Mouse (Mus musculus) MEL (cell line): ENCODE results near the gene Tnnt2. TPM values are rescaled to one million over a fixed set of nuclear protein-coding genes. Genes with fewer than 3 reads are reported as not detected.

Experiments used
- DNase-seq: peaks from one replicate; pipeline ENCODE4 v3.0.0; 2011; ENCODE audit warnings: low read depth, low spot score
- H3K27ac ChIP-seq: 2 replicates; pipeline ENCODE4 v1.5.1; 2012; ENCODE audit warnings: low read depth, mild to moderate bottlenecking, control low read depth, low read length, moderate library complexity; ENCODE audit not compliant: control insufficient read depth
- H3K27me3 ChIP-seq, 2 experiments: fragments of 150-350 bp in 1 of 2; sonication (generic) in 1 of 2; 2 replicates each; pipeline ENCODE4 v1.6.1; 2012; ENCODE audit warnings: low read length in 2 of 2, mild to moderate bottlenecking in 2 of 2, improper control_type of control experiment in 1 of 2, moderate library complexity in 1 of 2; ENCODE audit not compliant: insufficient read depth in 2 of 2, control insufficient read depth in 1 of 2
- H3K36me3 ChIP-seq, 2 experiments: 2 replicates each; pipeline ENCODE4 v1.6.1; 2012 to 2014; ENCODE audit warnings: low read length in 2 of 2, improper control_type of control experiment in 1 of 2, inconsistent platforms in 1 of 2, mild to moderate bottlenecking in 1 of 2; ENCODE audit not compliant: insufficient read depth in 2 of 2, control insufficient read depth in 1 of 2
- H3K4me1 ChIP-seq, 2 experiments: fragments of 150-350 bp in 1 of 2; sonication (generic) in 1 of 2; 2 replicates each; pipeline ENCODE4 v1.6.1; 2012; ENCODE audit warnings: low read length in 2 of 2, improper control_type of control experiment in 1 of 2, mild to moderate bottlenecking in 1 of 2; ENCODE audit not compliant: insufficient read depth in 2 of 2, control insufficient read depth in 1 of 2
- H3K4me3 ChIP-seq, 2 experiments: fragments of 150-350 bp in 1 of 2; sonication (generic) in 1 of 2; 2 replicates each; pipeline ENCODE4 v1.5.1; 2012; ENCODE audit warnings: low read depth in 2 of 2, low read length in 2 of 2, mild to moderate bottlenecking in 2 of 2, moderate library complexity in 2 of 2, control low read depth in 1 of 2, improper control_type of control experiment in 1 of 2; ENCODE audit not compliant: control insufficient read depth in 1 of 2, insufficient read depth in 1 of 2
- H3K79me2 ChIP-seq: 2 replicates; pipeline ENCODE4 v1.6.1; 2012; ENCODE audit warnings: mild to moderate bottlenecking, low read length, moderate library complexity; ENCODE audit not compliant: control insufficient read depth, poor library complexity, insufficient read depth
- H3K9ac ChIP-seq: 2 replicates; pipeline ENCODE4 v1.6.1; 2012; ENCODE audit warnings: low read depth, mild to moderate bottlenecking, control low read depth, low read length, moderate library complexity; ENCODE audit not compliant: control insufficient read depth, poor library complexity, severe bottlenecking
- H3K9me3 ChIP-seq: fragments of 150-350 bp; sonication (generic); replicated peaks from 2 replicates; pipeline ENCODE4 v1.6.1; 2012; ENCODE audit warnings: mild to moderate bottlenecking, low read length, improper control_type of control experiment, moderate library complexity; ENCODE audit not compliant: insufficient read depth
- CHD2 ChIP-seq: IDR thresholded peaks from 2 replicates; pipeline ENCODE4 v1.6.1; 2011; ENCODE audit warnings: low read length, improper control_type of control experiment
- CTCF ChIP-seq, 3 experiments: IDR thresholded peaks in 2 of 3; conservative IDR thresholded peaks in 1 of 3; 2 replicates each; pipeline ENCODE4 v1.5.1; 2011 to 2012; ENCODE audit warnings: low read length in 3 of 3, low read depth in 2 of 3, mild to moderate bottlenecking in 2 of 3, improper control_type of control experiment in 1 of 3, inconsistent platforms in 1 of 3, mixed read lengths in 1 of 3, moderate library complexity in 1 of 3; ENCODE audit not compliant: control insufficient read depth in 1 of 3, insufficient read depth in 1 of 3, poor library complexity in 1 of 3, severe bottlenecking in 1 of 3
- E2F4 ChIP-seq: IDR thresholded peaks from 2 replicates; pipeline ENCODE4 v1.6.1; 2011; ENCODE audit warnings: low read depth, low read length, improper control_type of control experiment, borderline replicate concordance
- ETS1 ChIP-seq: IDR thresholded peaks from 2 replicates; pipeline ENCODE4 v1.6.1; 2012; ENCODE audit warnings: low read depth, mild to moderate bottlenecking, inconsistent platforms, low read length, improper control_type of control experiment, moderate library complexity
- MAX ChIP-seq: IDR thresholded peaks from 2 replicates; pipeline ENCODE4 v1.6.1; 2011; ENCODE audit warnings: low read length, improper control_type of control experiment
- MAZ ChIP-seq: IDR thresholded peaks from 2 replicates; pipeline ENCODE4 v1.6.1; 2012; ENCODE audit warnings: low read depth, mild to moderate bottlenecking, inconsistent platforms, low read length, improper control_type of control experiment
- MXI1 ChIP-seq: IDR thresholded peaks from 2 replicates; pipeline ENCODE4 v1.6.1; 2011; ENCODE audit warnings: mild to moderate bottlenecking, low read depth, low read length, improper control_type of control experiment
- MYB ChIP-seq: IDR thresholded peaks from 2 replicates; pipeline ENCODE4 v1.6.1; 2011; ENCODE audit warnings: mild to moderate bottlenecking, low read depth, low read length, improper control_type of control experiment
- MYC ChIP-seq: IDR thresholded peaks from 2 replicates; pipeline ENCODE4 v1.6.1; 2011; ENCODE audit warnings: low read depth, mild to moderate bottlenecking, low read length, improper control_type of control experiment, moderate library complexity
- NRF1 ChIP-seq: IDR thresholded peaks from 2 replicates; pipeline ENCODE4 v1.6.1; 2014; ENCODE audit warnings: low read depth, mild to moderate bottlenecking, inconsistent platforms, low read length, improper control_type of control experiment, moderate library complexity; ENCODE audit not compliant: poor library complexity, insufficient read depth, severe bottlenecking
- POLR2A ChIP-seq, 2 experiments: IDR thresholded peaks; 2 replicates each; pipeline ENCODE4 v1.6.1; 2011 to 2012; ENCODE audit warnings: low read length in 2 of 2, mild to moderate bottlenecking in 2 of 2, control low read depth in 1 of 2, improper control_type of control experiment in 1 of 2, low read depth in 1 of 2, moderate library complexity in 1 of 2; ENCODE audit not compliant: control insufficient read depth in 1 of 2, insufficient read depth in 1 of 2, poor library complexity in 1 of 2
- POLR2AphosphoS5 ChIP-seq: IDR thresholded peaks from 2 replicates; pipeline ENCODE4 v1.6.1; 2012; ENCODE audit warnings: low read depth, borderline replicate concordance, mild to moderate bottlenecking, inconsistent platforms, low read length, moderate library complexity, mixed read lengths
- RAD21 ChIP-seq: IDR thresholded peaks from 2 replicates; pipeline ENCODE4 v1.6.1; 2011; ENCODE audit warnings: mild to moderate bottlenecking, low read depth, low read length, improper control_type of control experiment
- RCOR1 ChIP-seq: IDR thresholded peaks from 2 replicates; pipeline ENCODE4 v1.6.1; 2012; ENCODE audit warnings: low read depth, mild to moderate bottlenecking, inconsistent platforms, low read length, improper control_type of control experiment
- SIN3A ChIP-seq: IDR thresholded peaks from 2 replicates; pipeline ENCODE4 v1.6.1; 2012; ENCODE audit warnings: low read length, improper control_type of control experiment, inconsistent platforms
- SMC3 ChIP-seq: IDR thresholded peaks from 2 replicates; pipeline ENCODE4 v1.6.1; 2011; ENCODE audit warnings: low read depth, low read length, improper control_type of control experiment
- TAL1 ChIP-seq: IDR thresholded peaks from 2 replicates; pipeline ENCODE4 v1.6.1; 2012; ENCODE audit warnings: mild to moderate bottlenecking, inconsistent platforms, low read length, moderate library complexity, mixed read lengths
- TCF12 ChIP-seq: IDR thresholded peaks from 2 replicates; pipeline ENCODE4 v1.6.1; 2014; ENCODE audit warnings: low read depth, mild to moderate bottlenecking, inconsistent platforms, low read length, improper control_type of control experiment, moderate library complexity
- UBTF ChIP-seq: IDR thresholded peaks from 2 replicates; pipeline ENCODE4 v1.6.1; 2012; ENCODE audit warnings: low read depth, mild to moderate bottlenecking, inconsistent platforms, low read length, improper control_type of control experiment, moderate library complexity, borderline replicate concordance; ENCODE audit not compliant: insufficient read depth
- USF1 ChIP-seq: IDR thresholded peaks from 2 replicates; pipeline ENCODE4 v1.6.1; 2014; ENCODE audit warnings: low read depth, mild to moderate bottlenecking, inconsistent platforms, low read length, improper control_type of control experiment, moderate library complexity
- USF2 ChIP-seq, 2 experiments: IDR thresholded peaks; 2 replicates each; pipeline ENCODE4 v1.6.1; 2011 to 2012; ENCODE audit warnings: improper control_type of control experiment in 2 of 2, low read length in 2 of 2, borderline replicate concordance in 1 of 2, inconsistent platforms in 1 of 2, low read depth in 1 of 2, mild to moderate bottlenecking in 1 of 2; ENCODE audit not compliant: insufficient read depth in 1 of 2
- ZNF384 ChIP-seq: IDR thresholded peaks from 2 replicates; pipeline ENCODE4 v1.6.1; 2012; ENCODE audit warnings: low read depth, mild to moderate bottlenecking, inconsistent platforms, low read length, improper control_type of control experiment
- polyA plus RNA-seq, 2 experiments: library from polyadenylated mRNA; stranded (reverse) in 1 of 2; unstranded in 1 of 2; fragments of >175 nt in 1 of 2; fragments of >200 nt in 1 of 2; gene quantifications; 2 replicates each; pipeline versions ENCODE4 v1.2.1 to v1.2.4; 2012; ENCODE audit warnings: low replicate concordance in 2 of 2, low read depth in 1 of 2; ENCODE audit not compliant: insufficient read length in 2 of 2, insufficient read depth in 1 of 2, missing spikeins in 1 of 2
- total RNA-seq: library from RNA; depleted of rRNA; stranded (reverse); fragments of 300-350 nt; gene quantifications from 2 replicates; pipeline ENCODE4 v1.2.3, GENCODE M21; 2012

Gene Tnnt2
- total and polyA plus RNA-seq, 3 experiments: not detected

DNA sequence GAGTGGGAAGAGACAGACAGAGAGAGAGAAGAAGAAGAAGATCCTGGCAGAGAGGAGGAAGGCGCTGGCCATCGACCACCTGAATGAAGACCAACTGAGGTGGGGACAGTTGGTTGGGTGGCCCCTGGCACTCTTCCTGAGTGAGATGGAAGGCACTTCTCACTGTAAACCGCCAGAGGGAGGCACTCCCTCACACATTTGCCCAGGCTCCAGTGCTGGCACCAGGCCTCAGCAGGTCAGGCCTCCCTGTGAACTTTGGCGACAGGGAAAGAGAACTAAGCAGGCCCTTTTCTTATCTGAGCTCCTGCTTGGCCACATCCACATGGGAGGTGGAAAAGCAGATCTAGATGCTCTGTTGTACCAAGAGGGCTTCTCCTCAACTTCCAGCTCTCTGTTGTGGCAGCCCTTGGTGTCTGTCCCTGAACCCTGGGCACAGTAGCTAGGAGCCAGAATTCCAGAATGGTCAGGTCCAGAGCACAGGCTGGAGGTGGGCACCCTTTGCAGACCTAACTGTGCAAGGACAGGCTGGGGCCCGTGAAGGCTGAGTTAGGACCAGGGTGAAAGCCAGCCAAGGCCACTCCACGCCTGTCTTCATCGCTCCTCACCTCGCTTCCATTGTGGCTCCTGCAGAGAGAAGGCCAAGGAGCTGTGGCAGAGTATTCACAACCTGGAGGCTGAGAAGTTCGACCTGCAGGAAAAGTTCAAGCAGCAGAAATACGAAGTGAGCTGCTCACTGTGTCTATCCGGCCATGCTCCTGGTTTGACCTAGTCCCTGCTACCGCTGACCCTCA is 14.8 kb downstream of the Tnnt2 start:
- peak; percentile 31 for DNase-seq
- Histone ChIP-seq H3K27ac (no peak overlapping the region), H3K79me2 (no peaks in the 10 kb centered on the region), H3K27me3 (no peaks in the 10 kb centered on the region), H3K9me3 (no peaks in the 10 kb centered on the region), H3K4me3 (no peak overlapping the region), H3K9ac (no peak overlapping the region), H3K36me3 (0 out of 4 replicates have a peak, but pooled peaks cover 0 to 3% of the 10 kb centered on the region in 2 experiments), H3K4me1 (peaks cover 0 to 8% of the 10 kb centered on the region in 2 experiments; a peak in 1 of 4 replicates)
- TF ChIP-seq CHD2 (no peak), SMC3 (peak; percentile 39), CTCF (IDR thresholded peaks at IDR 0.05 in 2 of 3, conservative IDR thresholded peaks at IDR 0.05 in 1 of 3; ENCODE audit: control insufficient read depth in 1 of 3, insufficient read depth in 1 of 3, low read depth in 2 of 3, low read length in 3 of 3, poor library complexity in 1 of 3, severe bottlenecking in 1 of 3) (peak; percentile 27 to 57 (median 55); a peak in 5 of 6 replicates), E2F4 (no peak), RAD21 (peak; percentile 55)

DNA sequence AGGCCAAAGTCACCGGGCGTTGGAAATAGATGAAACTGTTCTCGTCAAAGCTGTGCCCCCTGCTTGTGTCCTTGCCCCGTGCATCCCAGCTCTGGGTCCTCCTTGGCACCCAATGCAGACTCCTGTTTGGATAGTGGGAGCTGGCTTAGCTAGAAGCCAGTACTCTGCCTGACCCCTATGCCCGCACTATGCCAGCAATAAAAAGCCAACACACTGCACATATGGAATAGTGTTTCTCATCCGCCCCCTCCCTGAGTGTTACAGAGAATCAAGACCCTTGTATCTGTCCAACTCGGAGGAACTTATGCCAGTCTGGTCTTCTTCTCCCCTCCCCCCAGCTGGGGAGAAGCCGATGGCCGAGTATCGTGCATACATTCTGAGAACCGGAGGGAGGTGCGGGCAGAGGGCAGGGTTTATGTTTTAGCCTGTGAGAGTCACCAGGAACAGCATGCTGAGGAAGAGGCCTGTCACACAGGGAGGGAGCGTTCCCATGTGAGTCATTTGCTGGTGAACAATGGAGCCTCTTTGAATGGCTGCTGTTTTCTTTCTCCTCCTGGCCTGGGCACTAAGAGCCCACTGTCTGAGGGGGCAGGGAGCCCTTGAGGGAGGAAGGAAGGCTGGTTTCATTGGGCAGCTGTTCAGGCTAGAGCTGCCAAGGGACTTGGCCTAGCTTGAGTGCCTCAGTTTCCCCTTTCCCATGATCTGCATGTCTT is 16.0 kb downstream of the Tnnt2 start:
- Histone ChIP-seq H3K27ac (no peak overlapping the region), H3K79me2 (no peaks in the 10 kb centered on the region), H3K9ac (no peak overlapping the region), H3K4me1 (peaks cover 0 to 7% of the 10 kb centered on the region in 2 experiments; a peak in 1 of 4 replicates), H3K36me3 (0 out of 4 replicates have a peak, but pooled peaks cover 0 to 2% of the 10 kb centered on the region in 2 experiments), H3K27me3 (no peaks in the 10 kb centered on the region), H3K9me3 (no peaks in the 10 kb centered on the region), H3K4me3 (no peak overlapping the region)
- no peak for DNase-seq
- TF ChIP-seq UBTF: no peak
- no peak for TF ChIP-seq SIN3A
- TF ChIP-seq USF1: no peak
- no peak for TF ChIP-seq TCF12
- no peak for TF ChIP-seq MAX
- TF ChIP-seq RAD21: no peak

DNA sequence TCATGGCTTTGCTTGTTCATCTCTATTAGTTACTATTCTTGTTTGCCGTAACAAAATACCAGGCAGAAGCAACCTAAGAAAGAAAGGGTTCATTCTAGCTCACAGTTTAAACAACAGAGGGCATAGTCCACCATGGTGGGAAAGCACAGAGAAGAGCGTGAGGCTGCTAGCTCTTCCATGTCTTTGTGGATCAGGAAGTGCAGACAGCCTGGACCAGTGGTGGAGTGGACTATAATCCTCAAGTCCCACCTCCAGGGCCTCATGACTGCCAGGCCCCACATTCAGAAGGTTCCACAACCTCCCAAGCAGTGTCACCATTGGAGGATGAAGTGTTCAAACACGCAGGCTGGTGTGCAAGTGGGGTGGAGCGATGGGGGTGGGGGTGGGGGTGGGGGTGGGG is 17.0 kb downstream of the Tnnt2 start:
- no peaks in the 10 kb centered on the region for H3K27me3 ChIP-seq
- TF ChIP-seq POLR2AphosphoS5 (no peak), USF1 (no peak), MXI1 (no peak), MYB (no peak), TAL1 (no peak), ETS1 (no peak), USF2 (IDR thresholded peaks at IDR 0.05; ENCODE audit: borderline replicate concordance in 1 of 2, insufficient read depth in 1 of 2, low read depth in 1 of 2, low read length in 2 of 2) (no peak), TCF12 (no peak), POLR2A (IDR thresholded peaks at IDR 0.05; ENCODE audit: control insufficient read depth in 1 of 2, insufficient read depth in 1 of 2, low read depth in 1 of 2, low read length in 2 of 2, poor library complexity in 1 of 2) (no peak), RCOR1 (no peak), MYC (no peak), CTCF (IDR thresholded peaks at IDR 0.05 in 2 of 3, conservative IDR thresholded peaks at IDR 0.05 in 1 of 3; ENCODE audit: control insufficient read depth in 1 of 3, insufficient read depth in 1 of 3, low read depth in 2 of 3, low read length in 3 of 3, poor library complexity in 1 of 3, severe bottlenecking in 1 of 3) (no peak), CHD2 (no peak), NRF1 (no peak), MAZ (no peak), ZNF384 (no peak)

More for the DNA sequence above, 17.0 kb downstream of the Tnnt2 start:
- Histone ChIP-seq H3K9me3 (no peaks in the 10 kb centered on the region), H3K4me1 (no peaks in the 10 kb centered on the region), H3K4me3 (no peak overlapping the region), H3K9ac (no peak overlapping the region), H3K27ac (no peak overlapping the region), H3K36me3 (no peaks in the 10 kb centered on the region), H3K79me2 (no peaks in the 10 kb centered on the region)
- no peak for DNase-seq
